Mouse (Mus musculus) C2C12 (cell line): ENCODE data around the gene Srrm3. TPM values are rescaled to one million over a fixed set of nuclear protein-coding genes. Genes with fewer than 3 reads are reported as not detected.

Source experiments
- H3K27me3 ChIP-seq: one replicate; pipeline ENCODE4 v1.6.1; 2011; ENCODE audit not compliant: control insufficient read depth, insufficient read depth, insufficient read length
- H3K36me3 ChIP-seq: one replicate; pipeline ENCODE4 v1.6.1; 2011; ENCODE audit not compliant: control insufficient read depth, insufficient read depth
- H3K4me3 ChIP-seq: one replicate; pipeline ENCODE4 v1.5.1; 2011; ENCODE audit warnings: mild to moderate bottlenecking, control low read depth; ENCODE audit not compliant: poor library complexity, insufficient read depth, severe bottlenecking
- H3K79me2 ChIP-seq: one replicate; pipeline ENCODE4 v1.6.1; 2011; ENCODE audit not compliant: control insufficient read depth, insufficient read depth
- H3K79me3 ChIP-seq: one replicate; pipeline ENCODE4 v1.6.1; 2011; ENCODE audit warnings: low read depth, control low read depth
- H3ac ChIP-seq: one replicate; pipeline ENCODE3; 2011; ENCODE audit warnings: low read depth; ENCODE audit not compliant: control insufficient read depth, insufficient read length
- CEBPB ChIP-seq: IDR thresholded peaks from one replicate; pipeline ENCODE4 v1.6.1; 2011; ENCODE audit warnings: low read depth, mild to moderate bottlenecking, control low read depth, moderate library complexity
- CTCF ChIP-seq: IDR thresholded peaks from one replicate; pipeline ENCODE4 v1.5.1; 2011; ENCODE audit not compliant: control insufficient read depth, insufficient read depth, insufficient read length
- FOSL1 ChIP-seq: IDR thresholded peaks from one replicate; pipeline ENCODE4 v1.8.0; 2011; ENCODE audit warnings: mild to moderate bottlenecking, low read length; ENCODE audit not compliant: poor library complexity, insufficient read depth, severe bottlenecking
- MAX ChIP-seq: IDR thresholded peaks from one replicate; pipeline ENCODE4 v1.6.1; 2011; ENCODE audit warnings: mild to moderate bottlenecking, control low read depth
- MYOD1 ChIP-seq: IDR thresholded peaks from one replicate; pipeline ENCODE4 v1.6.1; 2011; ENCODE audit warnings: low read depth; ENCODE audit not compliant: control insufficient read depth, insufficient read length
- MYOG ChIP-seq: IDR thresholded peaks from one replicate; pipeline ENCODE4 v1.6.1; 2011; ENCODE audit not compliant: control insufficient read depth, insufficient read length; ENCODE audit errors: extremely low read depth
- USF1 ChIP-seq: IDR thresholded peaks from one replicate; pipeline ENCODE4 v1.6.1; 2011; ENCODE audit warnings: low read depth, mild to moderate bottlenecking, control low read depth, moderate library complexity
- polyA plus RNA-seq: library from polyadenylated mRNA; unstranded; fragments of >200 nt; fragmentation: generic; extraction: Trizol; gene quantifications from one replicate; pipeline ENCODE4 v1.2.1, GENCODE M21; 2012; ENCODE audit warnings: missing spikeins

The Srrm3 gene
- polyA plus RNA-seq, 1 experiment: not detected

DNA sequence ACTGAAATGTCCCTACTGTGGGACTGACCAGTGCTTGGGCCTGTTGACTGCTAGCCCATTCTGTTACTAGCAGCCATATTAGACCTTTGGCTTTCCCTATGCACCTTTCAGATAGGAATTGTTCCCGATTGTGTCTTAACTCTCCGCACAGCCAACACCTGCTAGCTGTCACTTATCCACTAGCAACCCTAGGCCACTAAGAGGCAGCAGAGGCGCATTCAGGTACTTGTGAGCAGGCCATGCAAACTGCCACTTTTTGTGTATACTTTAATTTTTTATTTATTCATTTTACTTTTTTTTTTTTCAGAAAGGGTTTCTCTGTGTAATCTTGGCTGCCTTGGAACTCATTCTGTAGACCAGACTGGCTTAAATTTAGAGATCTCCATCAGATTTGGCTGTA, 94.0 kb downstream of the Srrm3 start:
- no peaks in the 10 kb centered on the region for H3K79me3 ChIP-seq
- H3K79me2 ChIP-seq: no peaks in the 10 kb centered on the region
- H3ac ChIP-seq: no peak overlapping the region
- H3K27me3 ChIP-seq: no peaks in the 10 kb centered on the region
- H3K4me3 ChIP-seq: no peak overlapping the region
- H3K36me3 ChIP-seq: peaks cover 10% of the 10 kb centered on the region
- TF ChIP-seq CTCF: no peak

DNA sequence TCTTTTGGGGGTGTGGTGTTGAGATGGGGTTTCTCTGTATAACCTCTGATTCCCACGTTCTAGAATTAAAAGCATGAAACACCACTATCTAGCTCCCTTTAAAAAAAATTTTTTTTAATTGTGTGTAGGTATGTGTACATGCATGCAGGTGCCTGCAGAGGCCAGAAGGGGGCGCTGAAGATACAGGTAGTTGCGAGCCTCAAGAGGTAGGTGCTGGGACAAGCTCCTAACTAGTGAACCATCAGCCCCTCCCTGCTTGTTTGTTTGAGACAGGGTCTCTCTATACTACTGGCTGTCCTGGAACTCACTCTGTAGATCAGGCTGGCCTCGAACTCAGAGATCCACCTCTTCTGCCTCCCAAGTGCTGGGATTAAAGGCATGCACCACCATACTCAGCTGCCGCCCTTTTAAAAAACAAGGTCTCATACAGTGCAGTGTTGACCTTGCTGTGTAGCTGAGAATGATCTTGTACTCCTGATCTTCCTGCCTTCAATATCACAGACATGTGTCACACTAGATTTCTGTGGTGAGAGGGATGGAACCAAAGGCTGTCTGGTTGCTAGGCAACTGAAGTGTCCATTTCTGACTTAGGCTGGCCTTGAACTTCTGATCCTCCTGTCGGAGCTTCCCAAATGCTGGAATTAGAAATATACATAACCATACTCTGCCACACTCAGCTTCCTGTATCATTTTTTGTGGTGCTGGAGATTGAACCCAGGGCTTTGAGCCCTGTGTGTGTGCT, 94.8 kb downstream of the Srrm3 start:
- H3K36me3 ChIP-seq: peaks cover 18% of the 10 kb centered on the region
- H3K79me3 ChIP-seq: peaks cover 4% of the 10 kb centered on the region
- no peak for TF ChIP-seq CEBPB
- H3K4me3 ChIP-seq: no peak overlapping the region
- no peaks in the 10 kb centered on the region for H3K27me3 ChIP-seq
- peaks cover 4% of the 10 kb centered on the region for H3K79me2 ChIP-seq
- no peak overlapping the region for H3ac ChIP-seq

DNA sequence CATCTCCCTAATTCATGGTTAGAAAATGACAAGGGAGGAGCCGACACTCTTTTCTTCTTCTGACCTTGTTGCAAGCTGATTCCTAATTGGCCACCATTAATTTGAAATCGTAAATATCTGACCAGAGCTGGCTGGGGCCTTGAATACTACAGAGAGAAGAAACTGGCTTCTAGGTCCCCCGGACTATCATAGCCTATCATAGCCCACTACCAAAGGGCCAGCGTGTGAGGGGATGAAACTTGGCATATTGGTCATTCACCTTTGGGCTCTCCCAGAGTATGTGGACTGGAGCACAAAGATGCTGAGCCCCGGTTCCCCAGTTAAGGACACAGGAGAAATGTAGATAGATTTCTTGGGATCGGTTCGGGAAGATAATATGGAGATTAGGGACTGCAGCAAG, 96.4 kb downstream of the Srrm3 start:
- no peak for TF ChIP-seq CTCF
- no peak for TF ChIP-seq MAX
- no peak for TF ChIP-seq CEBPB
- TF ChIP-seq USF1: no peak
- no peak for TF ChIP-seq MYOD1
- TF ChIP-seq FOSL1: no peak
- peaks cover 33% of the 10 kb centered on the region for H3K36me3 ChIP-seq
- H3K27me3 ChIP-seq: no peaks in the 10 kb centered on the region
- H3K79me2 ChIP-seq: peaks cover 20% of the 10 kb centered on the region
- H3K4me3 ChIP-seq: no peak overlapping the region
- no peak overlapping the region for H3ac ChIP-seq
- peaks cover 18% of the 10 kb centered on the region for H3K79me3 ChIP-seq

DNA sequence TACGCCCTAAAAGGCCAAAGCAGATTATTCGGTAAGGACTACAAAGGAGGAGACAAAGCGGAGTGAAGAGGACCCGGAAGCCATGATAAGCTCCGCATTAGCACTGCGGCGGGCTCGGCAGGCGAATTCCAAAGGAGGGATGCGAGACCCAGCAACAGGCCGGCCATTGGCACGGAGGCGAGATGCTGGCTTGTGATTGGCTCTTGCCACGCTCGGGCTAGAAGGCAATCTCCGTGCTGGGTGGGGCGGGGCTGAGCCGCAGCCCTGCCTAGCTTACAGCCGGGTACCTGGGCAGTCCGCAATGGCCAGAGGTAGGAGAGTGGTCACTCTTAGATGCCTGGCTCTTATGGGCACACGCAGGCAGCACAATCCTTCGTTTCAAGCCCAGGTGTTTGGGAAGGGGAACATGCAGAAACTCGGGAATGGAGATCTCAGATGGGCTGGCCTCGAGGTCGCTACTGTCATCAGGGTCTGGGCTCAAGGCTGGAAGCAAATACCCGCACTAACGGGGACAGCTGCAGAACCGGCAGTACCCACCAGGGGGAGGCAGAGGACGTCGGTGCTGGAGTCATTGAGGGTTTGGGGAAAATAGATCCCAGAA, 97.0 kb downstream of the Srrm3 start:
- H3ac ChIP-seq: no peak overlapping the region
- TF ChIP-seq MAX (no peak), CTCF (peak; percentile 85), MYOG (no peak), FOSL1 (no peak)
- no peak overlapping the region for H3K4me3 ChIP-seq
- peaks cover 26% of the 10 kb centered on the region for H3K79me2 ChIP-seq
- no peaks in the 10 kb centered on the region for H3K27me3 ChIP-seq
- H3K79me3 ChIP-seq: peaks cover 24% of the 10 kb centered on the region
- H3K36me3 ChIP-seq: peaks cover 39% of the 10 kb centered on the region

DNA sequence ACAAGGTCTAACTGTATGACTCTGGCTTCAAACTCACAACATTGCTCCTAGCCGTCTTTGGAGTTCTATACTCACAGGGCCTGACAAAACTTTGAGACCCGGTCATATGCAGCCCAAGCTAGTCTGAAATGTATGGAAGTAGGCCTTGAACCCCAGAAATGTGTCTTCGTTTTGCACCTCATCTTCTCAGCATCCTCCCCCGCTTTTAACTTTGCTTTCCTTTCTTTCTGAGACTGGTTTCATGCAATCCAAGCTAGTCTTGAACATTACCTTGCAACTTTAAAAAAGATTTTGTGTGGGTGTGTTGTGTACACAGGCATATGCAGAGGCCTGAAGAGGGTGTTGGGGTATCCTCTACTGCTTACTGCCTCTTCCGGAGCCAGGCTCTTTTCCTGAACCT, 97.6 kb downstream of the Srrm3 start:
- no peak overlapping the region for H3ac ChIP-seq
- peaks cover 29% of the 10 kb centered on the region for H3K79me3 ChIP-seq
- TF ChIP-seq FOSL1 (no peak), USF1 (no peak), MYOG (no peak), CTCF (no peak), CEBPB (no peak), MAX (no peak), MYOD1 (no peak)
- no peaks in the 10 kb centered on the region for H3K27me3 ChIP-seq
- peaks cover 45% of the 10 kb centered on the region for H3K36me3 ChIP-seq
- peaks cover 32% of the 10 kb centered on the region for H3K79me2 ChIP-seq
- H3K4me3 ChIP-seq: no peak overlapping the region

DNA sequence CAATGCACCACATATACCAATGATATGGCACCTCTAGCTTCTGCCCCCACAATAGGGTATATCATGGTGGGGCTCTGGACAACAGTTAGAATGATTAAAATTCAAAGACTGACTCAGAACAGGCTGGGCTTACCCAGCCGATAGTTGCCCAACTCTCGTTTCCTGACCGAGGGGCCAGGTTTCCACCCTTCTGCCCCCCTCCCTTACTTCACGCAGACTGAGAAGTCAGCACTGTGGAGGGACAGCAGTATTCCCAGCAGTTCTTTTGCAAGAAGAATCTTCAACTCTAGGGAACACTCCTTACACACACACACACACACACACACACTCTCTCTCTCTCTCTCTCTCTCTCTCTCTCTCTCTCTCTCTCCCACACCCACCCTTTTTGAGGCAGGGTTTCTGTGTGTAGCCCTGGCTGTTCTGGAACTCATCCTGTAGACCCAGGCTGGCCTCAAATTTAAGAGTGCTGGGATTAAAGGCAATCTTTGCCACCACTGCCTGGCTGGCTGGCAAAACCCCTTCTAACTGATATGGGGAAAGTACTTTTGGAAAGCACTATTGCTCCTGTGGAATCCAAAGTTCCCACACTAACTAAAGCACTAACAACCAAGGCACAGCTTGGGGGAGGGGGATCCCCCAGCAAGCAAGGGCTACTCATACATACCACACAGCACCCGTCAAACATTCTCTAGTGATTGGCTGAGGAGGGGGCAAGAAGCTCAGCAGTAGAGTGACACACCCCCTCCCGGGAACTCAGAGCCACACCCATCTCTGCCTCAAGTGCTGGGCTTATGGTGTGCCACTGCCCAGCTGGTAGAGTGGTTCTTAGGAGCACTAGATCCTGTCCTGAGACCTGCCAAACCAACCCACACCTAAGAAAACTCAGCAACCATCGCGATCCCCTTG, 98.9 kb downstream of the Srrm3 start:
- H3K79me2 ChIP-seq: peaks cover 45% of the 10 kb centered on the region
- H3K27me3 ChIP-seq: no peaks in the 10 kb centered on the region
- H3K36me3 ChIP-seq: peaks cover 58% of the 10 kb centered on the region
- H3K4me3 ChIP-seq: no peak overlapping the region
- H3K79me3 ChIP-seq: peaks cover 42% of the 10 kb centered on the region
- H3ac ChIP-seq: no peak overlapping the region
- TF ChIP-seq CTCF (no peak), MYOG (no peak), MYOD1 (no peak), USF1 (no peak), CEBPB (no peak), FOSL1 (no peak), MAX (no peak)
